Mouse (Mus musculus): Measurements from ENCODE around the gene Gmeb1. TPM values are rescaled to one million over a fixed set of nuclear protein-coding genes. Genes with fewer than 3 reads are reported as not detected.

Gene Gmeb1
- polyA plus RNA-seq, 1 experiment, result 10.7 TPM

DNA sequence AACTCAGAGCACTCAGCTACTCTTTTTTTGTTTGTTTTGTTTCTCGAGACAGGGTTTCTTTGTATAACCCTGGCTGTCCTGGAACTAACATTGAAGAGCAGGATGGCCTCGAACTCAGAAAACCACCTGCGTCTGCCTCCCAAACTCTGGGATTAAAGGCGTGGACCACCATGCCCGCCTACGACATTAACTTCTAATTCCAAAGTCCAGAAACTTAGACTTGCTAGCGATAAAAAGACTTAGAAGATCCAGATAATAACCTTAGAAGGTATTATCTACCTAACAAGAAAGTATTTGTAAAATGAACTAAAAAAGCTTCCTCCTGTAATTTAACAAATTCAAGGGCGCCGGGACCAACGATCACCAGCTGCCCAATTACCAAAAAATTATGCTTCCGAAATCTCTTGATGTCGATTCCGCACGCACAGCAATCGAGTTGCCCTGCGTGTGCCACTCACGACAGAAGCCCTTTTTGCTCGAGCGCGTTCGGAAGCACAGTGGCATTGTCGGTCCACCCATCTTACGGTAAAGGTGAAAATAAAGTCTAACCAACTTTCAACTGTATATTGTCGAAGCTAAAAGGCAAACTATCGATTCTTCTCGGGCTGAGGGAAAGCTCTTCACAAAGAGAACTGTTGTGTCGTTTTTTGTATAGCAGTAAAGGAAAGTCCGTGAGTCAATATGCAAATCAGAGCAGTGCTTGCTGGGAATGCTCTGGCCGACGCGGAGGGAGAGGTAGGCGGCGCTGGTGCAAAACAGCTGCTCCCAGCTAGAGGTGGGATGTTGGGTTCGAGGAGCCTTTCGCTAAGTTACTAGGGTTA, 8.5 kb upstream of the Gmeb1 start:
- WGBS, result under 1% methylated on average over 35 of the region's 35 CpGs
- H3K27me3 ChIP-seq (replicated peaks; ENCODE audit: control insufficient read depth, insufficient read depth, low read length), result no peaks in the 10 kb centered on the region
- H3K4me1 ChIP-seq (ENCODE audit: control insufficient read depth, insufficient read depth, low read length), result no peaks in the 10 kb centered on the region; the same call in 1 of the 2 replicates
- TF ChIP-seq CTCF (conservative IDR thresholded peaks at IDR 0.05; ENCODE audit: insufficient read depth, insufficient read length, low read depth, low read length) (peak; percentile 48), POLR2A (IDR thresholded peaks at IDR 0.05; ENCODE audit: low read depth, low read length) (peak; percentile 100)
- H3K27ac ChIP-seq (ENCODE audit: insufficient read depth, low read depth, low read length), result peak overlapping the region; percentile 99
- DNase-seq, result peak; percentile 93
- peak overlapping the region; percentile 56 for H3K4me3 ChIP-seq (ENCODE audit: insufficient read depth, low read depth, low read length)
- no peaks in the 10 kb centered on the region for H3K36me3 ChIP-seq (ENCODE audit: control insufficient read depth, insufficient read depth, low read length)

GRCm38 (mm10) chr4:132268871-132269739, 7.7 kb upstream of the Gmeb1 start:
- H3K36me3 ChIP-seq (ENCODE audit: control insufficient read depth, insufficient read depth, low read length), result no peaks in the 10 kb centered on the region
- no peak overlapping the region for H3K4me3 ChIP-seq (ENCODE audit: insufficient read depth, low read depth, low read length)
- H3K4me1 ChIP-seq (ENCODE audit: control insufficient read depth, insufficient read depth, low read length), result no peaks in the 10 kb centered on the region; the same call in 1 of the 2 replicates
- peak; percentile 41 for DNase-seq
- WGBS, result 8% methylated on average over 6 of the region's 6 CpGs
- no peaks in the 10 kb centered on the region for H3K27me3 ChIP-seq (replicated peaks; ENCODE audit: control insufficient read depth, insufficient read depth, low read length)
- H3K27ac ChIP-seq (ENCODE audit: insufficient read depth, low read depth, low read length), result no peak overlapping the region
- no peak; the same call in 1 of the 2 replicates for TF ChIP-seq CTCF (conservative IDR thresholded peaks at IDR 0.05; ENCODE audit: insufficient read depth, insufficient read length, low read depth, low read length)
- TF ChIP-seq POLR2A (IDR thresholded peaks at IDR 0.05; ENCODE audit: low read depth, low read length), result no peak

DNA sequence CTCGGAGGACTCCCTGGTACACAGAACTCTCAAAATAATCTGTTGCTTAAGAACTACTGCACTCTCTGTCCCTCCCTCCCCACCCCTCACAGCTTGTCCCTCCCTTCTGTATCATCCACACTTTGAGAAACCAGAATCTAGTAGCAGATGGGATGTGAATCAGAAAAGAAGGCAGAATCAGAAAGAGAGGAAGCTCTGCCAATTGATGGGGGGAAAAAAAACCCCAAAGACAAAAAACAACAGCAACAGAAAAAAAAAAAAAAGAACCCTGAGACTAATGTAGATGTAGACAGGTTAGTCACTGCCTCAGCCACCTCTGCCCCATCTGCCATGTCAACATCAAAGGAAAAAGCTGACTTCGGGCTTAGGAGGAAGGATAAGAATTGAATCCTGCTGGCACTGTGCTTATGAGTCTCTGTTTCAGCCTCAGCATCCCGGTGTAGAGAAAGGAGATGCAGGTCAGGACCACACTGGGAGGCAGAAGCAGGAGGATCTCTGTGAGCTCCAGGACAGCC, 5.5 kb upstream of the Gmeb1 start:
- TF ChIP-seq CTCF (conservative IDR thresholded peaks at IDR 0.05; ENCODE audit: insufficient read depth, insufficient read length, low read depth, low read length), result no peak
- no peak for TF ChIP-seq POLR2A (IDR thresholded peaks at IDR 0.05; ENCODE audit: low read depth, low read length)
- H3K27me3 ChIP-seq (replicated peaks; ENCODE audit: control insufficient read depth, insufficient read depth, low read length), result no peaks in the 10 kb centered on the region
- DNase-seq, result no peak
- no peaks in the 10 kb centered on the region for H3K36me3 ChIP-seq (ENCODE audit: control insufficient read depth, insufficient read depth, low read length)
- 74% methylated on average over 3 of the region's 3 CpGs for WGBS
- peaks cover 2% of the 10 kb centered on the region; the same call in 1 of the 2 replicates for H3K4me1 ChIP-seq (ENCODE audit: control insufficient read depth, insufficient read depth, low read length)
- H3K27ac ChIP-seq (ENCODE audit: insufficient read depth, low read depth, low read length), result no peak overlapping the region
- H3K4me3 ChIP-seq (ENCODE audit: insufficient read depth, low read depth, low read length), result no peak overlapping the region

DNA sequence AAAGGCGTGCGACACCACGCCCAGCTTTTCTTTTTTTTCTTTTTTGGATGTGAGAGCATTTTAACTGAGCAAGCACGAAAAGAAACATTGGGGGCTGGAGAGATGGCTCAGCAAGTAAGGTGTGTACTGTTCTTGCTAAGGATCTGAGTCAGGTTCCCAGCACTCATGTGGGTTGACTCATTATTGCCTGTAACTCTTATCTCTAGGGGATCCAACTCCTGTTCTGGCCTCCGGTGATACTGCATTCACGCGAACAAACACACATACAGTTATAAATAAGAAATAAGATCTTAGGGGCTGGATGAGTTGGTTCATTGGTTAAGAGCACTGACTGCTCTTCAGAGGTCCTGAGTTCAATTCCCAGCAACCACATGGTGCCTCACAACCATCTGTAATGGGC, 1.9 kb upstream of the Gmeb1 start:
- H3K27ac ChIP-seq (ENCODE audit: insufficient read depth, low read depth, low read length), result no peak overlapping the region
- WGBS, result 92% methylated on average over 7 of the region's 7 CpGs
- H3K4me1 ChIP-seq (ENCODE audit: control insufficient read depth, insufficient read depth, low read length), result peaks cover 15% of the 10 kb centered on the region

GRCm38 (mm10) chr4:132262358-132262616, 885 bp upstream of the Gmeb1 start:
- no peak overlapping the region for H3K27ac ChIP-seq (ENCODE audit: insufficient read depth, low read depth, low read length)

More for the DNA sequence above, 1.9 kb upstream of the Gmeb1 start:
- DNase-seq, result no peak
- no peaks in the 10 kb centered on the region for H3K27me3 ChIP-seq (replicated peaks; ENCODE audit: control insufficient read depth, insufficient read depth, low read length)
- no peak for TF ChIP-seq POLR2A (IDR thresholded peaks at IDR 0.05; ENCODE audit: low read depth, low read length)
- no peak overlapping the region for H3K4me3 ChIP-seq (ENCODE audit: insufficient read depth, low read depth, low read length)
- no peaks in the 10 kb centered on the region for H3K36me3 ChIP-seq (ENCODE audit: control insufficient read depth, insufficient read depth, low read length)

DNA sequence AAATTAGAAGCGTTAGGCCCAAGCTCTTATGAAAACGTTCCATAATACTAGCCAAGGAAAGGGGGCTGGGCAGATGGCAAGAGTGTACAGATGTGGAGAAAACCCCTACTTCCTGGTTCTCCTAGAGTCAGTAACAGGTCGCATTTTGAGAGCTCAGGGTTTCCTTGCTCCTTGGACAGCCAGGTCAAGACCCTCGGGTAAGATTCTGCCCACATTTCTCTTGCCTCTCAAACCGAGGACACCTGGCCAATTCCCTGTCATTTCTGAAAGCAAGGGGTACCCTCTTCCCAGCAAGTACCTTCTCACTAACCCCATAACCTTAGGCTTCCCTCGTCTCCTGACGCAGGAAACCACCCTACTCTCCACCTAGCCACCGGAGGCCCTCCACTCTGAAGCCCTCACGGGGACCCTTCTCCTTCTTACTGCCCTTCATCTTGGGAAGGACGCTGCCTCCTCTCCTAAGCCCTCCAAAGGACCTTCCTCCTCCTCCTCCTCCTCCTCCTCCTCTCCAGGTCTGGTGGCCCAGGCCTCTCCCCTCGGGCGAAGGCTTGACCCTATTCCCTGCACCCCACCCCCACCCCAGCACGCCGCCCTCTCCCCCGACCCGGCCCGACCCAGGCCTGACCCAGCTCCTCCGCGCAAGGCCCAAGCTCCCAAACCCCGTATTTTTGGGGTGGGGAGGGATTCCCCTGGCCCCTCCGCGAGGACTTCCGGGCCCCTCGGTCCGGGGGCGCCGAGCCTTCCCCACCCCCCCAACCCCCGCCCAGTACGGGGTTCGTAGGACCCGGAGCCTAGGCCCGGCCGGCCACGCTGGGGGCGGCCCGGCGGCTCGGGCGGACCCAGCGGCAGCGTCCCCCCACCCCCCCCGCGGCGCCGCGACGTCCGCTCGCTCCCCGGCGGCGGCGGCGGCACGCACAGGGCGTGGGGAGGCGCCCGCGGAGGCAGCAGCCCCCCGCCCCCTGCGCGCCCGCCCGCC, 710 bp downstream of the Gmeb1 start:
- peak; percentile 60 for DNase-seq
- Histone ChIP-seq H3K36me3 (ENCODE audit: control insufficient read depth, insufficient read depth, low read length) (no peaks in the 10 kb centered on the region), H3K27ac (ENCODE audit: insufficient read depth, low read depth, low read length) (peak overlapping the region; percentile 98), H3K4me3 (ENCODE audit: insufficient read depth, low read depth, low read length) (peak overlapping the region; percentile 92), H3K4me1 (ENCODE audit: control insufficient read depth, insufficient read depth, low read length) (peaks cover 18% of the 10 kb centered on the region), H3K27me3 (replicated peaks; ENCODE audit: control insufficient read depth, insufficient read depth, low read length) (no peaks in the 10 kb centered on the region)
- no peak for TF ChIP-seq POLR2A (IDR thresholded peaks at IDR 0.05; ENCODE audit: low read depth, low read length)
- no peak for TF ChIP-seq CTCF (conservative IDR thresholded peaks at IDR 0.05; ENCODE audit: insufficient read depth, insufficient read length, low read depth, low read length)
- WGBS, result 6% methylated on average over 46 of the region's 64 CpGs

More at GRCm38 (mm10) chr4:132262358-132262616, 885 bp upstream of the Gmeb1 start:
- H3K27me3 ChIP-seq (replicated peaks; ENCODE audit: control insufficient read depth, insufficient read depth, low read length), result no peaks in the 10 kb centered on the region
- H3K4me3 ChIP-seq (ENCODE audit: insufficient read depth, low read depth, low read length), result no peak overlapping the region
- TF ChIP-seq CTCF (conservative IDR thresholded peaks at IDR 0.05; ENCODE audit: insufficient read depth, insufficient read length, low read depth, low read length), result no peak
- TF ChIP-seq POLR2A (IDR thresholded peaks at IDR 0.05; ENCODE audit: low read depth, low read length), result no peak
- DNase-seq, result no peak
- peaks cover 15% of the 10 kb centered on the region for H3K4me1 ChIP-seq (ENCODE audit: control insufficient read depth, insufficient read depth, low read length)
- H3K36me3 ChIP-seq (ENCODE audit: control insufficient read depth, insufficient read depth, low read length), result no peaks in the 10 kb centered on the region
- WGBS, result 57% methylated on average over 5 of the region's 5 CpGs

Data from kidney, adult 2 months (tissue).